Mouse (Mus musculus) kidney, adult 2 months (tissue): Measurements from ENCODE around the gene Dnaic1.

ENCODE experiments used
- CTCF ChIP-seq: fragments of 200-500 bp; conservative IDR thresholded peaks from 2 replicates; pipeline ENCODE4 v1.5.1; 2011; ENCODE audit warnings: low read depth, mild to moderate bottlenecking, control low read depth, low read length, moderate library complexity, mixed read lengths; ENCODE audit not compliant: insufficient read depth, insufficient read length
- POLR2A ChIP-seq: fragments of 200-500 bp; IDR thresholded peaks from one replicate; pipeline ENCODE4 v1.6.1; 2011; ENCODE audit warnings: low read depth, low read length, control low read depth

- no peak for TF ChIP-seq POLR2A
- TF ChIP-seq CTCF, result no peak
These were observed 44.7 kb upstream of the Dnaic1 start for GRCm38 (mm10) chr4:41524829-41525228.
